Mouse (Mus musculus) layer of hippocampus, postnatal 10 days (tissue): Measurements from ENCODE around the gene Aspa. TPM values are rescaled to one million over a fixed set of nuclear protein-coding genes. Genes with fewer than 3 reads are reported as not detected.
"Not testable (repeated sequence)": the region's sequence is repeated elsewhere in the genome, so short reads cannot be mapped to it uniquely, and the experiment has no call there.

Experiments
- DNase-seq, 2 experiments: peaks; one replicate each; pipeline ENCODE4 v3.0.0; 2021; ENCODE audit warnings: low spot score in 2 of 2
- long read RNA-seq: library from polyadenylated mRNA; stranded (forward); transcript quantifications from one replicate; pipeline ENCODE4 v2.0.0, GENCODE M21; 2023
- total RNA-seq, 2 experiments: library from RNA; stranded (reverse); gene quantifications; 2 replicates each; pipeline ENCODE4 v1.2.3; 2021

The Aspa gene
- total RNA-seq = 1 to 10 TPM; 2.5 to 3.7 TPM
- long read RNA-seq, partial matches to known transcripts = 0 of 3 reads
- long read RNA-seq, other reads (novel, unspliced or antisense) = 1 of 3 reads

DNA sequence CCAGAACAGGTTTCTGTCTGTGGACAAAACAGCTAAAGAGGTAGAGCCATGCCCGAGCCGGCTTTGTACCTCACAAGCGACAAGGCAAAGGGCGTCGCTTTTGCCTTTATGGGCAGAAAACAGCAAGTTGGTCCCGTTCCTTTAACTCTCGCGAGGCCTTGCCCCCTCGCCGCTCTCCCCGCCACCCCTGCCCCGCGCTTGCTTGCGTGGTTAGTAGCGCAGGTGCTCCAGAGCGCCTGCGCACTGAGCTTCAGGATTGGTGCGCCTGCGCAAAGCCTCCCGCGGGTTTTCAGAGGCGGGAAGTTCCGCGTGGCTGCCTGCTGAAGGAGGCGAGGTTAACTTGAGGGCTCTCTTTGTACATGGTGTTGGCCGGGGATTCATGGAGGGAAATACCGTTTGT is at the start of gene Aspa, which contains the start of the genes Gm49340 and Spata22:
Aspa (minus strand) TSS at position 155 of the 400 bp plus-strand sequence.
Gm49340 (plus strand) TSS at position 300 of the 400 bp plus-strand sequence.
Spata22 (plus strand) TSS at position 300 of the 400 bp plus-strand sequence.
- no peak for DNase-seq

DNA sequence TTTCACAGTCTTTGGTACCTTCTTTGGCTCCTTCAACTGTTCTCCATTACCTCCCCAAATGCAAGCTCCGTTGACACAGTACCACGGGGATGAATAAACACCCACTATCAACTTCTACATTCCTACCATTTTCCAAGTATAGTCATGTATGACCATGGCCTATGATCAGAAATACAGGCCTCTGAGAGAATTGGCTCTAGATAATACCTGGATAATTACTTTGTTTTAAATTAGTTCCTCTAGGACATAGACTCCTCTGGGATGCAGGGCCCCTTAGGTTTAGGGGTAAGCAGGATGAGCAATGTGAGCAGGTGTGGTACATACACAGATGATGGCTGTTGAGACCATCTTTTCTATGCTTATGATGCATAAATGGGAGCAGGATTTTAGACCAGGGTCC is 41.5 kb upstream of the Aspa start, which contains the start of gene Olfr376:
Olfr376 (plus strand) TSS at position 301 of the 400 bp plus-strand sequence.
- no peak for DNase-seq

DNA sequence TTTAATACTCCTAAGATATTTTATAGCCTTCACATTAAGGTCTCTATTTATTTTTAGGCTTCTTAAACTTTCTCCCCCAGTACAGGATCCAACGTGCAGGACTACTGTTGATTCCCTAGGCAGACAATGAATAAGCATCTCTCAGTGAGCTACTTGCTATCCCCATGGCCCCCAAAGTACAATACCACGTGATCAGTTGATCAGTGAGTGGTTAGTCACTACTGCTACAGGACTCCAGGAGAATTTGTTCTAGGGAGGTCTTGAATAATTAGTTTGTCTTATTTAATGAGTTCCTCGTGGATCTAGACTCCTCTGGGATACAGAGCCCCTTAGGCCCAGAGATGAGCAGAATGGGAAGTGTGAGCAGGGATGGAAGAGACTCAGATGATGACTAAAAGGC is 21.1 kb upstream of the Aspa start, which contains the start of gene Olfr20:
Olfr20 (plus strand) TSS at position 301 of the 400 bp plus-strand sequence.
- DNase-seq = no peak

DNA sequence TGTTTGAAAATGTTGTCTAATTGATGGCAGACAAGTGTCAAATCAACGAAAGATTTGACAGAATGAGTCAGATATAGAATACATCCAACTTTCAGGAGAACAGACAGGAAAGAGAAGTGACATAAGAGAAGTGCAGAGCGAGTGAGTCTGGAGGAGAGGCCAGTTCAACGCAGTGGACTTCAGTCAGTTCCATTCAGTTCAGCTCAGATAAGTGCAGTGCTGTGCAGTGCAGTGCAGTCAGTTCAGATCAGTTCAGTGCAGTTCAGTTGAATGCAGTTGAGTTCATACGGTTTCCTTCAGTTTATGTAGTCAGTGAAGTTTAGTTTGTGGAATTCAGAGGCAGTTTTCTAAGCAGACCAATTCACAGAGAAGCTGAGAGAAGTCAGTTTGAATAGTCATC is 7.5 kb upstream of the Aspa start:
- DNase-seq = no peak

DNA sequence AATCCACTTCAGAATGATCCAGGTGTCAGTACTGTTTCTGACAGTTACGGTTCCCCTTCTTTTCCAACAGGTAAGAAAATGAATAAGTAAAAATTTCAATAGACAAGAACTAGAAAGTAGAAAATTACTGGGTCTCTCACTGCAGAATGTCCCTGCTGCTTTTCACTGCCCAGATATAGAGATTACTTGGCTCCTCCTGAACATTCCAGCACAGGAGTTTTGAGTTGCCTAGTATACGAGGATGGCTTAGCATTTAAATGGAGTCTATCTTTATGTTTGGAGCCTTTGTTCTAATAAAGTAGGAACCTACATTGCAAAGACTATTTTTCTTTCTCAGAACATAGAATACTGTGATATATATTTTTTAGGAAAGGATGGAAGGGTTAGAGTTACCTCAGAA is 4.0 kb upstream of the Aspa start:
- no peak for DNase-seq

DNA sequence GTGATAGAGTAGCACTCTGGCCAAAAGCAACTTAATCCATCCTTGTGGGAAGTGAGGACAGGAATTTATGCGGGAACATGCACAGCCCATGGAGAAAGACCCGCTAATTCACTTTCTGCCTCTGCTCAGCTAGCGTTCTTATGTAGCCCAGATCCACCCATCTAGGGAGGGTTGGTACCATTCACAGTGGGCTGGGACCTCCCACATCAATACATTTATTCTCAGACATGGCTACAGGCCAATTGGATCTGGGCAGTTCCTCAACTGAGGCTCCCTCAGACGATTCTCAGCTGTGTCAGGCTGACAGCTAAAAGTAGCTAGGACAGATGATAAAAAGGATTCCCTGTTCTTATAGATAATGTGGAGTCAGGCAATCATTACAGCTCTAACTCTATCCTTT is 2.0 kb downstream of the Aspa start:
- no peak for DNase-seq

DNA sequence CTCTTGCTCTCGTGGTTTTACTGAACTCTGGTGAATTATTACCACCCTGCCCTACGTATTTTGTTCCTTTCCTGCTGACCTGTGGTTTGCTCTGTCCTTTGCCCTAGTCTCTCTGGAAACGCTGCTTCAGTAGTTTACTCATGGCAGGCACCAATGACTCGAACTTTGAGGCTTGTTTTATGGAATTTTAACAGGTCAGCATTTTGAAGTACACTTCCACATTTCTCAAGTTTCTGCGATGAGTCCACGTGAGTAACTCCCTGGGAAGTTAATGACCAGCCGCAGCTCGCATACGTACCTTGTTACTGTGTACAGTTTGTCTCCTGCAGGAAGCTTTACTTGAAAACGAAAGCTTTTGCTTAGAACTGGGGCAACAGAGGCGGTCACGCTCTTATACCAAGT is 2.9 kb downstream of the Aspa start:
- DNase-seq = no peak

DNA sequence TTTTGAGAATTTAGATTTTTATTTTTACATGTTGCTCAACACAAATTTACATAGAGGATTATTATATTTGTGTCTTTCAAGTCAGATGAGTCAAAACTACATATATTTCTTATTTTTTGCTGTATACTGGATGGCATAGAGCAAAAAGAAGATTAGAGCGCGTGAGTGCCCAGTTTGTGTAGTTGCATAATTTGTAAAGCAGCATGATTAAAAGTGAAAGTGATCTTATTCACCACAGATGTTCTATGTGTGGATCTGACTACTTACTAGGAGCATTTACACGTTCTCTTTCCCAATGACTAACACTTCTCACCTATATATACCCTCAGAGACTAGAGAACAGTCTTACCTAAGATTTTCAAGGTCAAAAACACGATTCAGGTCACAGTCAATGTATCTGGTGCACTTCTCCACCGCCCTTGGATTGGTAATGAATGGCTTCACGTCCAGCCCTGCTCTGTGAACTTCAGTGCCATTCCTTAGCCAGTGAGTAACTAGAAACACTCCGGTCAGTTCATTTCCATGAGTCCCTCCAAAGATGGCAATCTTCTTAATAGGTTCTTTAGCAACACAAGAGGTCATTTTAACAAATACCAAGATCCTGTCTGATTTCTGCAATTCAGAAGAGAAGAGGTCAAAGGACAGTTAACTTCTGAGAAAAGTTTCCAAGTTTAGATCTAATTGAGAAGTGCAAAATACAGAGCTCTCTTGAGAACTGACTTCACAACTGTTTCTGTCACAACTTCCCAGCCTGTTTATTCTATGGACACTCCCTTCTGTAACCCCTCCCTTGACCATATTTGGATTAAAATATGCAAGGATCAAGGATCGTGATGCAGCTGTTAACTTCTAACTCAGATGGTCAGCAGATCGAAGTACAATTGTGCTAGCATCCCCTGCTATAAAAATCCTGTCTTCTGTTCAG is 5.2 kb downstream of the Aspa start:
- no peak for DNase-seq

DNA sequence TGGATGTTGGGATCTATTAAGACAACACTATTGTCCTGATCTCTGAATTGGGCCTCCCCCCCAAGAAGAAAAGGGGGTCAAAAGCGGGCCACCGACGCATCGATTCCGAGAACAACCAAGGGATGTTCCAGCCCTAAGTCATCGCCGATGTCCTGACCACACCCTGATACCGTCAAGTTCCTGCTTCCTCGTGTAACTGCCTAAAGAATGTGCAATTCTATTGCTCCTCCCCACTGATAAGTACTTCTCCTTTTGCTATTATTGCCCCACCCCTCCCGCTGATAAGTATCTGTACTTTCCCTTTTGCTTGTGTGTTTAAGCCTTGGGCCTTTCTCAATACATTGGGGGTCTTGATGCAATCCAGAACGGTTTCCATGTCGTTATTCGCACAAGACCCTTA is 8.3 kb downstream of the Aspa start:
- DNase-seq = not testable (repeated sequence)

DNA sequence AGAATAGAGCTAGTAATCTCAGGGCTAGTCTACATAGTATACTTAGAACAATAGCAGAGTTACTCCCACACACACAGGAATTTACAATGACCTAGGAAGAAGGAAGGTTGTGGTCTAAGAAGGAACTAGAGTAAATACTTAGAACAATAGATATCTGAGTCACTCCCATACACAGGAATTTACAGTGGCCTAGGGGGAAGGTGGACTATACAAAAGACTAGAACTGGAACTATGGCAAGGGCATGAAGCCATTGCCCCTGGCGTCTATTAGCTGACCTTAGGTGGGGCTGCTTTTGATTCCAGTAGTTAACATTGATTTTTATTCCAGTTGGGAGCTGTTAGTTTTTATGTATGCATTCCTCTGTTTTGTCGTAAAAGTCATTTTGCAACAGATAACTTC is 10.8 kb downstream of the Aspa start:
- DNase-seq = not testable (repeated sequence)

DNA sequence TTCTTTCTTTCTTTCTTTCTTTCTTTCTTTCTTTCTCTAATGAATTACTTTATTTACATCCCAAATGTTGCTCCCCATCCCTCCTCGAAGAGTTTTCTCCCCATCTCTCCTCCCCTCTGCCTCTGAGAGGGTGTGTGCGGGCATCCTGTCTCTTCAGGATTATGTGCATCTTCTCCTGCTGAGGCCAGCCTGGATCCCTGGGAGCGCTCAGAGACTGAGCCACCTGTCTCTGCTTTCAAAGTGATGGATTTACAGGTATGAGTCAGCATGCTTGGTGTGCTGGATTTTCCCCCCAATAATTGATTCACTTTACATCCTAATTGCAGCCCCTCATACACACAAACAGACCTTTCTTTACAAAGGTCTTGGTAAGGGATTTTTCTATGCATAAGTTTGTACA is 13.4 kb downstream of the Aspa start:
- DNase-seq = no peak

DNA sequence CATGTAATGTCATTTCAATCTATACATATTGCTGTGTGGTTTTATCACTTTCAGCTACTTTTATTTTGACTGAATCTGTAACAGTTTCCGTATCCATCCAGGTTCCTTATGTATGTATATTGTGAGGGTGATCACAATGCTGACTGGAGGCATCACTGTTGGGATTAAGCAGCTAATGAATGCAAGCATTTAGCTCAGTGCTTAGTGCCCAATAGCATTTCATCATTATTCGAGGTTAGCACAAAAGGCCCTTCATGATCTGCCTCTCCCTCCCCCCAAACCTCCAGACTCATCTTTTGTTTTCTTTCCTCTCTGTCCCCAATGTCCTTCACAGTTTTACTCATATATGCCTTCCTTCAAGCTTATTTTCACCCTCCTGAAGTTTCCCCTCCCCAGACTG is 26.3 kb downstream of the Aspa start:
- no peak for DNase-seq

DNA sequence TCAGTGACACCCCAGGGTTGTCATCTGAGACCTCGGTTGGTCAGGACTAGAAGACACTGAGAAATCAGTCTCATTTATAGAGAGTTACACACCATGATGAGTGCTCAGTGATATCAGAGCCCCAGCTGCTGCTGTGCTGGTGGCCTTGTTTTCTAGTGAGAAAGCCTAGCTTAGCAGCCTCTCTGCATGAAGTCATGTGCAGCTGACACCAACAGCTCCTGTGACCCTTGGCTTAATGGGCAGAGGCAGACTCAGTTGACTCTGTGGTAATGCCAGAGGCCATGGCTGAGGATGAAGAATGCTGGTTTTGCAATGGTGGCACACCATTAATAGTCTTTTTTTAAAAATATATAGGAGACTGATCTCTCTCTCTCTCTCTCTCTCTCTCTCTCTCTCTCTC is 39.8 kb downstream of the Aspa start:
- no peak for DNase-seq

DNA sequence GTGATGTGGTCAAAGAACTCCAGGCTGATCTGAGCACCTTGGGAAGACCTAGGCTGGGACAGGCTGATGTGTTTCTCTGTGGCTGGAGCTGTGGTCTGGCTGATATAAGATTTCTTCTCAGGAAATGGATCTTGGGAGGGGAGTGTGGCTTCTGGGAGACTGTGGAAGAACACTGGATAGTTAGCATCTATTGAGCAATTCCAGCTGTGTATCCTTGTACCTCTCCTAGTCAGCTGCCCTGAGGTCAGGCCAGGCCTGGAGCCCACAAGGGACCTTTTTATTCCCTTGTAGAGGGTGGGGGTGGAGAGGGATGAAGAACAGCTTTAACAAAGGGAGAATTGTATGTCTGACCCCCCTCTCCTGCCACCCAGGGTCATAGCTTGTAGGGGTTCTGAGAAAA is 45.0 kb downstream of the Aspa start:
- DNase-seq = no peak

DNA sequence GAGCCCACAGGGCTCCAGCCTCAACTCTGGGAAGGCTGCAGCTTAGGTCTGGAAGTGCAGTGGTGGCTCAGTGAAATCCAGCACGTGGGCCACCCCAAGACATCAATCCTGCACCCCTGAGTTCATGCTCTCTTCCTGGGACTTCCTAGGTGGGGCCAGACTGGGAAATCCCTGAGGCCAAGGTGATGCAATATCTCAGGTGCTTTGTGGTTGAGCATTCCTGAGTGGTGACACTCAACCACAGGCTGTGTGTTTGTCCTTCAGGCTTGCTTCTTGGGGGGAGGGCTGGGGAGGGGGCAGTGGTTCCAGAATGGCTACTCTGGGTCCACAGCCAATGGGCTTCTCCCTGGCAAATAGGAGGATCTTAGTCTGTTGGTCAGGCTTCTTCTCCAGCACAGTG is 45.5 kb downstream of the Aspa start:
- no peak for DNase-seq

DNA sequence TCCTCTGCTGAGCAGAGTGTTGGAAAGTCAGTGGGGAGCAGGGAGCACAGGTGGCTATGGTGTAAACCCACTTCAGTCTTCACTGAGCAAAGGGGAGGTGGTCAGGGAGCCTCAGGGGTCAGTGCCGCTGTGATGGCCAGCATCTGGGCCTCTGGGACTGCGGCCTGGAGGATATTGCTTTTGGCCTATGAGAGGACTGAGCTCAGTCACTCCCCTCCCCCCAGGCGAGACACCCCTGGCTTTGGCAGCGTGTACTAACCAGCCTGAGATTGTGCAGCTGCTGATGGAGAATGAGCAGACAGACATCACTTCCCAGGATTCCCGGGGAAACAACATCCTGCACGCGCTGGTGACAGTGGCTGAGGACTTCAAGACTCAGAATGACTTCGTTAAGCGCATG is 46.0 kb downstream of the Aspa start:
- DNase-seq = peak in 1 of 2 experiments; percentile 10

DNA sequence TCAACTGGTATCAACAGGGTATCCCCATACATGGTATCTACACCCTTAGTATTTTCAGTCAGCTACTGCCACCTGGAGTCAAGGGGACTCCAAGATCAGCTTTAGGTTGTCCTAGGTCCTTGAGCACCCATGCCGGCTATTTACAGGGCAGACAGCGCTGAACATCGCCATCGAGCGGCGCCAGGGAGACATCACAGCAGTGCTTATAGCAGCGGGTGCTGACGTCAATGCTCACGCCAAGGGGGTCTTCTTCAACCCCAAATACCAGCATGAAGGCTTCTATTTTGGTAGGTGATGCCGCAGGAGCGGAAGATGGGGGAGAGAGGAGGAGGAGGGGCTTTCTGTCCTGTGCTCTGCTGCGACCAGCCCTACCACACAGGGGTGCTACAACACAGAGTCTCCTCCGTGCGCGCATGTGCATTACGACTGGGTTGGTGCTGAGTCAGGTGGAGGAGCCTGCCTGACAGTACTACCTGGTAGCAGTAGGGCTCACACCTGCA is 47.8 kb downstream of the Aspa start:
- DNase-seq = peak; percentile 64 to 75

DNA sequence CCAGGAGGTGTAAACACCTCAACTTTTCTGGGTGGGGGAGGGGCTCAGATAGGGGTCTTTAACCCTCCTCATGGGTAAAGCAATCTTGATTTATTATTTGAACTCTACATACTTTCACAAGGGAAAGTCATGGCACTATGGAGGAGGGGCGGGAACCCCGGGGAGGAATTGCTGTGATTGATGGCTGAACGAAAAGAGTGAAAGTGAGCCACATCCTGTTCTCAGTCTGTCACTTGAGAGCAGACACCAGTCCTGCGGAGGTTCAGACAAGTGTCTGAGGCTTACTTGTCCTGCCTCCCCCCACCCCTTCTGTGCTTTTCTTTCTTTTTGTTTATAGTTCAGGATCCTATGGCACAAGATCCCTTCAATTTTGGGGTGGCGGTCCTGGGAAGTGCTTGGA is 48.7 kb downstream of the Aspa start:
- DNase-seq = no peak

DNA sequence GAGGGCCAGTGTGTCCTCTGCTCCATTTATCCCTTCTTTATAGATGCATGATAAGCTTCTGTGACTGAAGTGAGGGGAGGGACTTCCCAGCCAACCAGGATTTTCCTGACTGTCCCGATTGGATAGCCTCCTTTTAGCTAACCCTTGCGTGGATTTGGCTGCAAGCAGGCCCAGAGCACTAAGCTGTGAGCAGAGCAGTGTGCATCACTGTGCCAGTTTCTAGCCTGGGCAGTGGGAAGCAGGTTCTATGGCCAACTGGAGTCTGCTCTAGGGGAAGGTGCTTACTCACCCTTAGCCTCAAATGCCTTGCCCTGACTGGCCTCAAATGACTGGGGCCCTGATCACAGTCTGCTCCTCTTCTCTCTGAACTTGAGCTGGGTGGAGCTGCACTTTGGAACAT is 54.6 kb downstream of the Aspa start:
- no peak for DNase-seq

DNA sequence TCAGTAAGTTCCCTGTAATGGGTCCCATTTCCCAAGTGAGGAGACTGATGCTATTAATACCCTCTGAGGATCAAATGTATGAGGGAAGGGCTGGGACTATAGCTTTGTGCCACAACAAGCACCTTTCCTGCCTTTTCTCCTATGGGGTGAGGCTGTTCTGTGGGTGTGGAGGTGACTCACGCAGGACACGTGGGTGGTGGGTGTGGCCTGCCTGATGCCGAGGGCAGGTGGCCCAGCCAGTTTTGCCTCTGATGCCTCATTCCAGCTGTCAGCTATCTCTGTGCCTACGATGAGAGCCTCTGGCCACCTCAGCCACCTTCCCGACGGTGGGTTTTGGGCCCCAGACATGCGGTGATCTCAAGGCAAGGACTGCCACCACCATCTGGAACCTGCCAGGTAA is 62.1 kb downstream of the Aspa start, which contains the start of gene Trpv3:
Trpv3 (plus strand) TSS at position 122 of the 400 bp plus-strand sequence.
- no peak for DNase-seq

DNA sequence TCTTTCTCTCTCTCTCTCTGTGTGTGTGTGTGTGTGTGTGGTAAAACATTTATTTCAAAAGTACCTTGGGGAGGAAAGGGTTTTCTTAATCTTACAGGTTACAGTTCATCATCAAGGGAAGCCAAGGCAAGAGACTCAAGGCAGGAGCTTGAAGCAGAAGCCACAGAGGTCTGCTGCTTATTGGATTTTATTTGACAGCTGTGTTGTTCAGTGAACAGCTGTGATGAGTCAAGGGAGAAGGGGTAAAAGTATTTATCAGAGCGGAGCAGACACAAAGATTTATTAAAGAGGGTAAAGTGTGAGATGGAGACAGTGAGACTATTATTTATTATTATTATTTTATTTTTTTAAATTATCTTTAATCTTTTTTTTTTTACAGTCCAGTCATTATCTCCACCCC is 68.0 kb downstream of the Aspa start:
- no peak for DNase-seq

DNA sequence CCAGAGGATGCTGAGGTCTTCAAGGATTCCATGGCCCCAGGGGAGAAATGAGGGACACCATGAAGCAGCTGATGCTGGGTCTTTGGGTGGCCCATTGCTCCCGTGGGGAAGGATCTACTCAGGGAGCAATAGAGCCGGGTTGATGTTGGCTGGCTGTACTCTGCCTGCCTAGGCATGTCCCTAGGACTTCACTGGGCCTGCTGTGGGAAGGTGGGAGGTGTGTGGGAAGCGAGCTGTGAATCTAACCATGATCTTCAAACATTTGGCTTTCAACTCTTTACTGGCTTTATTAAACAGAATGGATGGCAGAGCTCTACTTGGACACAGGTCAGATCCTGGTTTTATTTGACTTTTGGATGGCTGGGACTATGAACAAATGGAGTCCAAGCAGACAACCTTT is 68.9 kb downstream of the Aspa start:
- DNase-seq = no peak
